Mouse (Mus musculus): ENCODE results near the gene Afap1.

Gene Afap1

GRCm38 (mm10) chr5:35933059-35933458, 39.9 kb downstream of the Afap1 start:
- no peak for DNase-seq (ENCODE audit: low read depth)

GRCm38 (mm10) chr5:35935939-35936338, 42.8 kb downstream of the Afap1 start:
- DNase-seq (ENCODE audit: low read depth), result no peak

GRCm38 (mm10) chr5:35938249-35939223, 45.4 kb downstream of the Afap1 start:
- DNase-seq (ENCODE audit: low read depth), result no peak

- DNase-seq (ENCODE audit: low read depth), result no peak
Observed at GRCm38 (mm10) chr5:35939958-35940357, 46.8 kb downstream of the Afap1 start.

- DNase-seq (ENCODE audit: low read depth), result no peak
Observed at GRCm38 (mm10) chr5:35943541-35943940, 50.4 kb downstream of the Afap1 start.

GRCm38 (mm10) chr5:35946841-35947240, 53.7 kb downstream of the Afap1 start:
- DNase-seq (ENCODE audit: low read depth), result no peak

GRCm38 (mm10) chr5:35947427-35947826, 54.3 kb downstream of the Afap1 start:
- no peak for DNase-seq (ENCODE audit: low read depth)

- DNase-seq (ENCODE audit: low read depth), result no peak
Observed at GRCm38 (mm10) chr5:35948225-35948975, 55.3 kb downstream of the Afap1 start.

- no peak for DNase-seq (ENCODE audit: low read depth)
Observed at GRCm38 (mm10) chr5:35949061-35949460, 55.9 kb downstream of the Afap1 start.

- no peak for DNase-seq (ENCODE audit: low read depth)
Observed at GRCm38 (mm10) chr5:35950504-35950903, 57.4 kb downstream of the Afap1 start.

GRCm38 (mm10) chr5:35954055-35954718, 61.1 kb downstream of the Afap1 start:
- DNase-seq (ENCODE audit: low read depth), result no peak

GRCm38 (mm10) chr5:35956268-35956667, 63.1 kb downstream of the Afap1 start:
- no peak for DNase-seq (ENCODE audit: low read depth)

- DNase-seq (ENCODE audit: low read depth), result no peak
Observed at GRCm38 (mm10) chr5:35958681-35959080, 65.6 kb downstream of the Afap1 start.

GRCm38 (mm10) chr5:35960168-35960567, 67.0 kb downstream of the Afap1 start:
- no peak for DNase-seq (ENCODE audit: low read depth)

GRCm38 (mm10) chr5:35961271-35961670, 68.2 kb downstream of the Afap1 start:
- DNase-seq (ENCODE audit: low read depth), result no peak

- DNase-seq (ENCODE audit: low read depth), result no peak
Observed at GRCm38 (mm10) chr5:35963635-35964034, 70.5 kb downstream of the Afap1 start.

GRCm38 (mm10) chr5:35965036-35965435, 71.9 kb downstream of the Afap1 start:
- DNase-seq (ENCODE audit: low read depth), result no peak

GRCm38 (mm10) chr5:35969857-35970256, 76.7 kb downstream of the Afap1 start:
- no peak for DNase-seq (ENCODE audit: low read depth)

GRCm38 (mm10) chr5:35970380-35971105, 77.4 kb downstream of the Afap1 start:
- DNase-seq (ENCODE audit: low read depth), result no peak

- DNase-seq (ENCODE audit: low read depth), result no peak
Observed at GRCm38 (mm10) chr5:35971841-35972578, 78.9 kb downstream of the Afap1 start.

GRCm38 (mm10) chr5:35972739-35973138, 79.6 kb downstream of the Afap1 start:
- DNase-seq (ENCODE audit: low read depth), result no peak

Data from fibroblast of lung, adult 2 months (primary cell).